In the genomic region with DNA sequence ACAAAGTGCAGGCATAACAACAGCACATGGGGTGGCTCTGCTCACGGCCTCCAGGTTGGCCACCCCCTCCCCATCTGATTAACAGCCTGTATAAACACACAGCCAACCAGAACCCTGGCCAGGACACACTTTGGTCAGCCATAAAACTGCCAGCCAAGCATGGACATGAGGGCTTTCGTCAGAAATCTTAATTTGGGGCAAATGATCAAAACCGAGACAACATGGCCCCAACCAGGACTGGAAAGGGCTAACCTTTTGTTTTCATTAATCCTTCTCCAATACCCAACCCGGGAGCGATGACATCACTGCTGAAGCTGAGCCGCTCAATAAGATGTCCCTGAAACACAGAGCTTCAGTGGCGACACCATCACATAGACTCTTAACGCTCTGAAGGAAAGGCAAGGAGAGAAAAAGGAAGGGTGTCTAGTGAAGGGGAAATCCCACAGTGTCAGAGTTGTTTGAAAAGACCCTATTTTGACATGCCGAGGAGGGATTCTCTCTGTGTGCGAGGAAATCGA, we compare ENCODE assay signal across 13 mouse cellular contexts.
DNase-seq lines count a peak whose midpoint lies in the region; ATAC-seq lines count a peak whose summit lies in the region.
"Had no signal": no experiment of that assay in that cellular context is flagged by ENCODE, and none has a peak within 500 bp of the region (broad histone marks: within the 10 kb centered on the region; RNA-seq: fewer than 3 reads in every experiment).

No protein-coding gene starts in this region.

- 60% methylated on average over 11 of the region's 11 CpGs for WGBS in neural tube, embryonic 11.5 days
- 27% methylated on average over 11 of the region's 11 CpGs for WGBS in forebrain, embryonic 10.5 days
- WGBS in limb, embryonic 12.5 days = 22% methylated on average over 11 of the region's 11 CpGs

- no peaks in the 10 kb centered on the region for H3K9me3 ChIP-seq in neural tube, embryonic 11.5 days (ENCODE audit: control insufficient read depth, low read length)
- no peaks in the 10 kb centered on the region for H3K9me3 ChIP-seq in forebrain, embryonic 10.5 days
- H3K9me3 ChIP-seq in limb, embryonic 12.5 days = no peaks in the 10 kb centered on the region
- H3K9me3 ChIP-seq: lung, embryonic 15.5 days had no signal

- no peak for DNase-seq in neural tube, embryonic 11.5 days (ENCODE audit: low spot score)
- DNase-seq in neural tube, embryonic 10.5 days (ENCODE audit: extremely low spot score, low spot score) = no peak
- peak; percentile 50 for DNase-seq in forebrain, embryonic 10.5 days (ENCODE audit: extremely low spot score, low spot score)
- DNase-seq in splenic B cell, adult 2 months (ENCODE audit: low read depth, low spot score) = peak; percentile 58
- no peak for DNase-seq in left cerebral cortex, postnatal 10 days (ENCODE audit: extremely low spot score in 1 of 2, low spot score in 2 of 2)
- DNase-seq in frontal cortex, postnatal 25 days (ENCODE audit: low spot score in 2 of 2) = no peak
- no peak for DNase-seq in cerebellum, adult 18-20 months
- DNase-seq: adrenal gland, postnatal 10 days; cerebellum, adult 9-11 months; heart, postnatal 10 days had no signal

- intact Hi-C loops in left cerebral cortex, postnatal 10 days (cut with DNase I) = no loop called here

- H3K9ac ChIP-seq in neural tube, embryonic 11.5 days (ENCODE audit: low read length) = no peak overlapping the region
- no peak overlapping the region for H3K9ac ChIP-seq in limb, embryonic 12.5 days (replicated peaks)
- H3K9ac ChIP-seq: lung, embryonic 15.5 days had no signal

- H3K36me3 ChIP-seq in neural tube, embryonic 11.5 days (ENCODE audit: control insufficient read depth, insufficient read depth, low read length) = no peaks in the 10 kb centered on the region
- H3K36me3 ChIP-seq in forebrain, embryonic 10.5 days (replicated peaks) = no peaks in the 10 kb centered on the region
- H3K36me3 ChIP-seq in limb, embryonic 12.5 days = no peaks in the 10 kb centered on the region
- no peaks in the 10 kb centered on the region for H3K36me3 ChIP-seq in splenic B cell, adult 2 months (ENCODE audit: control insufficient read depth, insufficient read depth, low read length, poor library complexity, severe bottlenecking)
- H3K36me3 ChIP-seq: lung, embryonic 15.5 days had no signal

- no peaks in the 10 kb centered on the region for H3K4me1 ChIP-seq in neural tube, embryonic 11.5 days (ENCODE audit: control insufficient read depth, insufficient read depth, low read length)
- H3K4me1 ChIP-seq in forebrain, embryonic 10.5 days = peaks cover 42% of the 10 kb centered on the region
- H3K4me1 ChIP-seq in limb, embryonic 12.5 days (replicated peaks) = peaks cover 70% of the 10 kb centered on the region
- H3K4me1 ChIP-seq: lung, embryonic 15.5 days had no signal

- H3K27ac ChIP-seq in neural tube, embryonic 11.5 days (ENCODE audit: low read depth, low read length) = 0 out of 2 replicates have a peak overlapping the region, but pooled peaks have one; percentile 17
- peak overlapping the region; percentile 80 for H3K27ac ChIP-seq in forebrain, embryonic 10.5 days
- peak overlapping the region; percentile 87 for H3K27ac ChIP-seq in limb, embryonic 12.5 days
- H3K27ac ChIP-seq: lung, embryonic 15.5 days had no signal

- H3K4me2 ChIP-seq in neural tube, embryonic 11.5 days (ENCODE audit: low read depth) = no peak overlapping the region
- H3K4me2 ChIP-seq in limb, embryonic 12.5 days = peak overlapping the region; percentile 33
- H3K4me2 ChIP-seq: lung, embryonic 15.5 days had no signal

- H3K27me3 ChIP-seq in neural tube, embryonic 11.5 days (ENCODE audit: control insufficient read depth, insufficient read depth, low read length) = no peaks in the 10 kb centered on the region
- peaks cover 77% of the 10 kb centered on the region for H3K27me3 ChIP-seq in forebrain, embryonic 10.5 days (ENCODE audit: poor library complexity, severe bottlenecking)
- H3K27me3 ChIP-seq in limb, embryonic 12.5 days = peaks cover 5% of the 10 kb centered on the region
- no peaks in the 10 kb centered on the region for H3K27me3 ChIP-seq in splenic B cell, adult 2 months (ENCODE audit: control insufficient read depth, insufficient read depth, low read length, poor library complexity, severe bottlenecking)
- H3K27me3 ChIP-seq: lung, embryonic 15.5 days had no signal

- H3K4me3 ChIP-seq in neural tube, embryonic 11.5 days (ENCODE audit: low read depth, low read length) = no peak overlapping the region
- peak overlapping the region; percentile 31 for H3K4me3 ChIP-seq in forebrain, embryonic 10.5 days
- H3K4me3 ChIP-seq in limb, embryonic 12.5 days (replicated peaks) = no peak overlapping the region
- H3K4me3 ChIP-seq: lung, embryonic 15.5 days; myocyte had no signal

- ATAC-seq in neural tube, embryonic 11.5 days (ENCODE audit: insufficient read depth, low FRiP score, low TSS enrichment) = no peak
- peak; percentile 75; the same call in 1 of the 2 replicates for ATAC-seq in limb, embryonic 12.5 days (ENCODE audit: insufficient number of reproducible peaks, insufficient read depth, low FRiP score, low TSS enrichment, low read depth)

Comparison
In these comparisons a context has a peak if more than half of its experiments do, and no peak if none do; other contexts are left out.
1. DNase-seq: peak in forebrain, embryonic 10.5 days (single experiment) and splenic B cell, adult 2 months (single experiment); none in neural tube, embryonic 11.5 days (single experiment), neural tube, embryonic 10.5 days (single experiment), left cerebral cortex, postnatal 10 days (0 of 2), frontal cortex, postnatal 25 days (0 of 2) and cerebellum, adult 18-20 months (0 of 2).
2. H3K27ac ChIP-seq: peak in every context shown above with its lines; median percentile 87 in limb, embryonic 12.5 days; 80 in forebrain, embryonic 10.5 days; 17 in neural tube, embryonic 11.5 days.